ENCODE assay signal across 8 mouse cellular contexts in genomic region chr12:99215521-99216255, GRCm38 (mm10).
DNase-seq lines count a peak whose midpoint lies in the region; ATAC-seq lines count a peak whose summit lies in the region.

No protein-coding gene starts in this region.

- peak; percentile 67 for DNase-seq in gastrocnemius, postnatal 25 days
- peak; percentile 54 for DNase-seq in kidney, adult 9 months
- DNase-seq in spleen, adult 18-20 months: no peak
- no peak for DNase-seq in urinary bladder, postnatal 25 days (ENCODE audit: low spot score)
- no peak for DNase-seq in adrenal gland, postnatal 4 days (ENCODE audit: low spot score in 2 of 2)

- peak overlapping the region; percentile 49 for H3K27ac ChIP-seq in midbrain, embryonic 12.5 days (replicated peaks)
- no peak overlapping the region for H3K27ac ChIP-seq in midbrain, embryonic 16.5 days (ENCODE audit: low read length)
- H3K27ac ChIP-seq in stomach, embryonic 15.5 days: no peak overlapping the region

- no peaks in the 10 kb centered on the region for H3K36me3 ChIP-seq in midbrain, embryonic 12.5 days
- H3K36me3 ChIP-seq in midbrain, embryonic 16.5 days (ENCODE audit: control insufficient read depth, insufficient read depth, low read length): no peaks in the 10 kb centered on the region
- H3K36me3 ChIP-seq in stomach, embryonic 15.5 days: no peaks in the 10 kb centered on the region

- ATAC-seq in midbrain, embryonic 12.5 days (ENCODE audit: low FRiP score, low read depth): no peak
- no peak for ATAC-seq in midbrain, embryonic 16.5 days
- peak; percentile 58; the same call in 1 of the 2 replicates for ATAC-seq in stomach, embryonic 15.5 days (ENCODE audit: insufficient read depth, low FRiP score, low read depth)

- 58% methylated on average over 11 of the region's 11 CpGs for WGBS in midbrain, embryonic 12.5 days
- 47% methylated on average over 11 of the region's 11 CpGs for whole genome bisulfite sequencing in midbrain, embryonic 16.5 days
- 66% methylated on average over 11 of the region's 11 CpGs for WGBS in stomach, embryonic 15.5 days

- peaks cover 61% of the 10 kb centered on the region for H3K4me1 ChIP-seq in midbrain, embryonic 12.5 days
- peaks cover 40% of the 10 kb centered on the region for H3K4me1 ChIP-seq in midbrain, embryonic 16.5 days (ENCODE audit: control insufficient read depth, insufficient read depth, low read length)
- H3K4me1 ChIP-seq in stomach, embryonic 15.5 days: peaks cover 14% of the 10 kb centered on the region; the same call in 1 of the 2 replicates

- H3K9me3 ChIP-seq in midbrain, embryonic 12.5 days: no peaks in the 10 kb centered on the region
- no peaks in the 10 kb centered on the region for H3K9me3 ChIP-seq in midbrain, embryonic 16.5 days (replicated peaks; ENCODE audit: control insufficient read depth, low read length, poor library complexity, severe bottlenecking)
- no peaks in the 10 kb centered on the region for H3K9me3 ChIP-seq in stomach, embryonic 15.5 days

- no peak overlapping the region for H3K4me2 ChIP-seq in midbrain, embryonic 12.5 days (replicated peaks)
- H3K4me2 ChIP-seq in midbrain, embryonic 16.5 days (ENCODE audit: low read length): no peak overlapping the region
- H3K4me2 ChIP-seq in stomach, embryonic 15.5 days: no peak overlapping the region

- H3K4me3 ChIP-seq in midbrain, embryonic 12.5 days: no peak overlapping the region
- no peak overlapping the region for H3K4me3 ChIP-seq in midbrain, embryonic 16.5 days (ENCODE audit: low read depth, low read length)
- H3K4me3 ChIP-seq in stomach, embryonic 15.5 days (replicated peaks): no peak overlapping the region

- no peaks in the 10 kb centered on the region for H3K27me3 ChIP-seq in midbrain, embryonic 12.5 days
- H3K27me3 ChIP-seq in midbrain, embryonic 16.5 days (ENCODE audit: control insufficient read depth, insufficient read depth, low read depth, low read length): no peaks in the 10 kb centered on the region
- no peaks in the 10 kb centered on the region for H3K27me3 ChIP-seq in stomach, embryonic 15.5 days (replicated peaks)

- peak overlapping the region; percentile 20; the same call in 1 of the 2 replicates for H3K9ac ChIP-seq in midbrain, embryonic 12.5 days (replicated peaks)
- H3K9ac ChIP-seq in midbrain, embryonic 16.5 days (ENCODE audit: low read depth, low read length): no peak overlapping the region
- no peak overlapping the region for H3K9ac ChIP-seq in stomach, embryonic 15.5 days

Comparison
In these comparisons a context has a peak if more than half of its experiments do, and no peak if none do; other contexts are left out.
1. DNase-seq: peak in gastrocnemius, postnatal 25 days (single experiment) and kidney, adult 9 months (single experiment); none in spleen, adult 18-20 months (0 of 2), urinary bladder, postnatal 25 days (single experiment) and adrenal gland, postnatal 4 days (0 of 2).